Mouse (Mus musculus) CD8-positive naive resting alpha-beta T cell, adult 2 months (primary cell): ENCODE data around the gene Tlnrd1.
A peak's percentile ranks its signal among the peaks of the same experiment; 100 is the strongest.

Source experiments
- DNase-seq, 2 experiments: peaks; one replicate each; pipeline ENCODE4 v3.0.0; 2022; ENCODE audit warnings: low read depth in 2 of 2, low spot score in 2 of 2

Gene Tlnrd1

GRCm38 (mm10) chr7:83884921-83885532 lies 922 bp upstream of the Tlnrd1 start:
- no peak for DNase-seq

GRCm38 (mm10) chr7:83883276-83884020 lies 657 bp downstream of the Tlnrd1 start:
- peak; percentile 10 to 18 for DNase-seq

GRCm38 (mm10) chr7:83882633-83883275 lies 1.4 kb downstream of the Tlnrd1 start:
- DNase-seq: peak in 1 of 2 experiments; percentile 8

DNA sequence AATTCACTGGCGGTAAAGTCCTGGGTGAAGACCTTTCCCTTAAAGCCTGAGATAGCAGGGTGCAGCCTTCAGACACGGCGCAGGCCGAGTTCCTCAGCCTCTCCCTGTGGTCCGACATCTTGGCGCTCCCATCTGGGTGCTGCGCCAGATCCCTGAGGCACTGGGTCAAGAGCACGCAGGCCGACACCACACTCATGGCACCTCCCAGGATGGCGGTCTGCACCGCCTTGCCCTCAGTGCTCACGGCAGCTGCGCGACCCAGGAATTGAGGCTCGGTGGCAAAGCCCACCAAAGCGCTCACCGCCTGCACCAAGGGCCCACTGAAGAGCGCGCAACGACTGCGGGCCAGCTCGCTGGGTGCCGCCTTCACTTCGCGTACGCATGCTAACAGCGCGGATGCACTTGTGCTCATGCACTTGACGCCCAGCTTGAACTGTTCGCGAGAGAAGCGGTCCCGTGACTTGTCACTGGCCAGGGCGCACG lies 1.9 kb downstream of the Tlnrd1 start:
- DNase-seq: no peak

DNA sequence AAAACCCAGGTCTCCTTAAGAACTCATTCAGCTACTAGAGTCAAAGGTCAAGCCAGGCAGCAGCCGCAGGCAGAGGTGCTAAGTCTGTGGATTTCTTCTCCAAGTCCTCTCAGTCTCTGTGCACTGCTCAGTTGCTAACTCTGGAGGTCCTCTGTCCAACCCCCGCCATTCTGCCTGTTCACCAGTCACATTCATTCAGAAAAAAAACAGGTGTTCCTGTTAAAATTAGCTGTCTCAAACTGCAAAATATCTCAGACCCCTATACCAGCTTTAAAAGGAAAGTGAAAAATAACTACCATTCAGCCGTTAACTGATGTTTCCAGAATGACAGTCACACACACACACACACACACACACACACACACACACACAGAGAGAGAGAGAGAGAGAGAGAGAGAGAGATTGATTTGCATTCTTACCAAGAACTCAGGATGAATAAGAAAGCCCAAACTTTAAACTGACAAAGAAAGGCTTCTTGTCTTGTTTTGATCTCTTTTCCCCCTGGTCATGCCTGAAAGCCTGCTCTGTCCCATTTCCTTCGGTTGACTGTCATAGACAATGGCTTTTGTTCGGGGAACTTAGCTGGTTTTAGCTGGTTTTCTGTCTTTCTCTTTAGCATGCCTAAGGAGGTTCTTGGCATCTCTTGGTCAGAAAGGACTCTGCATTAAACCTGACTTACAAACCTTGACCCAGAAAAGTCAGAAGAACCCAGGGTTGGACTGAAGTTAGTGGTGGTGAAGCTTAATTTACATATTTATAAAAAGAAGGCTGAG lies 5.2 kb downstream of the Tlnrd1 start:
- no peak for DNase-seq

- no peak for DNase-seq
Measured at GRCm38 (mm10) chr7:83877088-83877487, 7.0 kb downstream of the Tlnrd1 start.

- no peak for DNase-seq
Measured at GRCm38 (mm10) chr7:83869839-83870543, 14.1 kb downstream of the Tlnrd1 start.

DNA sequence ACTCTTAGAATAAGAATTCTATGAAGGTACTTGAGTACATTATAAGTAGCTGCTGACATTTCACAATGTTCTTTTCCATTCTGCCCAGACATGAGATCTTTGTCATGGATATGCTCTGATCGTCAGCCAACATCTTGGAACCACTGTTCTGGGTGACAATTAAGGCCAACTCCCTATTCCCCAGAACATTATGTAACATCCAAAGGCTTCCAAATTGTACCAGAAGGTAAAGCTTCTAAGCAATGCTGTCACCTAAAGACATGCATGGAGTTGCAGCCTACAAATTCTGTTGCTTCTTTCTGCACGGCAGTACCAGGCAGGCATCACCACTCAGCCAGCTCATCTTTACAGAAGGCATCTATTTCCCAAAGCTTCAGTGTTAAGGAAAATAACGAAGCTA lies 15.9 kb downstream of the Tlnrd1 start:
- no peak for DNase-seq

GRCm38 (mm10) chr7:83863554-83863953 lies 20.6 kb downstream of the Tlnrd1 start:
- no peak for DNase-seq

DNA sequence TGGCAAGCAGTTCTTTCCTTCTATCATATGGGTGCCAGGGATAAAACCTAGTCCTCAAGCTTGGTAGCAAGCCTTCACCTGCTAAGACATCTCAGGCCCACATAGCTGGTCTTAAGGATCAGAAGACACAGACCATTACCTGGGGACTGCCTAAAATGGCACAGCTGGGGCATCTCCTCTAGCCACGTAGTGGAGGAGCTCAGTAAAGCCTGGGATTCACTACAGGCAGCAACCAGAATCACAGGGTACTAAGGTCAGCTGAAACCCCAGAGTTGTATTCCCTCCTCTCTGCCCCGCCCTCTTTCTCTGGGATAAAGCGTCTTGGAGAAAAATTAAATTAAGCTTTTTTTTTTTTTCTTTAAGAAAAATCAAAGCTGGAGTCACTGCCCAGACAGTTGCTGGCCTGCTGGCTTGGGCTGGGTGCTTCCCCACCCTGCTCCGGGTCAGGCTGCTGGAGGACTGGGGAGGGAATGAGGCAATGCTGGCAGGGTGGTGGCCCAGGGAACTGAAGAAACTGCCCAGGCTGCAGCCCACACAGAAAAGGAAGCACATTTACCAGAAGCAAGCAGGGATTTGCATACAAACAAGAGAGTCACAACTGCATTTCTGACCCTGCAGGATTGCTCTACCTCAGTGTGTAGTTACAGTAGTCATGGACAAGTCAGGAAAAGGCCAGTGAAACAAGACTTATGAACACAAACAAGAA lies 24.6 kb downstream of the Tlnrd1 start:
- no peak for DNase-seq

GRCm38 (mm10) chr7:83857921-83858320 lies 26.2 kb downstream of the Tlnrd1 start:
- no peak for DNase-seq

DNA sequence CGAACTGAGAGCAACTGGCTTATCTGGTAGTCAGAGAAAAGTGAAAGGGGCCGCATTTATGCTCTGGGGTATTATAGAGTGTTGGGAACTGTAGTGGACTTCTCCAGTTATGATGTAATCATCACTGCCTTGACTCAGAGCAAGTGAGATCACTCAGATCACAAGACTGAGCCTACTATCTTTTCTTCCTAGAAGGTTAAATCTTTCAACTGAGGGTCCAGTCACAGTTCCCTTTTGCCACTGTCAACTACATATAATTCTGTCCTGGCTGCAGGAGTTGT lies 27.0 kb downstream of the Tlnrd1 start:
- DNase-seq: no peak

GRCm38 (mm10) chr7:83856353-83857207 lies 27.5 kb downstream of the Tlnrd1 start:
- DNase-seq: no peak

DNA sequence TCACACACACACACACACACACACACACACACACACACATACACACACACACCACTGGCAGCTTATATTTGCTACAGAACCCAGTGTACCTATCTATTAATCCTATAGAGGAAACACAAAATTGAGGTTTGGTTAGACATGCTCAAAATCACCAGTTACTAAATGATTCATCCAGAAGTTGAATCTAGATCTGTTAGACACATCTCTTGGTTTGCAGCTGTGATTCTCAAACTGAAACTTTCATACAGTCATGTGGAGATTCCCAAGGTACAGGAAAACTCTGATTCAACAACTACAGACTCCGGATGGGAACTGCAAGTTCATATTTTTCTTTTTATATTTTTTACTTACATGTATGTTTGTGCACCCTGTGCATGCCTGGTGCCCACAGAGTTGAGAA lies 28.9 kb downstream of the Tlnrd1 start:
- no peak for DNase-seq

- no peak for DNase-seq
Measured at GRCm38 (mm10) chr7:83852381-83853380, 31.4 kb downstream of the Tlnrd1 start.

DNA sequence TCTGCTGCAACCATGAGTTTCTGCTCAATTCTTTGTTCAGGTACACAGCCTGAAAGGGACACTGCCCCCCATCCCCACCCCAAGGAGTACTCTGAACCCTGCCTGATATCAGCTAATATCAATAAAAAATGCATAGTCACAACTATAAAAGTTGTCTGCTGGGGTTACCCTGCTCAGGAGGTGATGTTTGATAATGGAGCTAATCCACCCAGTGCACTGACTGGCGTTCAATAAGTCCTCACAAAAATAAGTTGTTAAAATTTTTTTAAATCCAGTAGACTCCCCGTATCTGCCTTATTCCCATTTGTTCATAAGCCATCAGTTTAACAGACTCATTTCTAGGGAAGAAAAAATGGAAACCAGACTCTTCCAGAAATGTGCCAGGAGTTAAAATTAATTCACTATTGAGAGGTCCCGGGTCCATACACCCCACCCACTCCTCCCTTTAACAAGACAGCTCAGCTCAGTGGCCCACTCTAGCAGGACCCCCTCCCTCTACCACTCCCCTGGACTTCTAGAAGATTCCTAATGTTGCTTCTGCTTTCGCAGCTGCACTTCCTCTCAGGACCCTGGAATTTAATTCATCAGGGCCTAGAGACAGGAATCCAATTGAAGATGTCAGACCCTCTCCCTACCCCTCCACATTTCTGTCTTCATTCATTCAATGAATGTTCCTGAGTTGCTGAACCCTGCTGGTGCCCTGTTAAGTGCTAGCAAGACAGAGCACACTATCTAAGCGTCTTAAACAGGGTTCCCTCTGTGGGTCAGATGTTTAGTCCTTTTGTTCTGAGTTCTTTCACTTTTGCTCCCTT lies 32.3 kb downstream of the Tlnrd1 start:
- DNase-seq: no peak
